Mouse (Mus musculus): ENCODE results near the gene Gm20498.

Gene Gm20498

GRCm38 (mm10) chr12:81331937-81332874 lies 200.5 kb downstream of the Gm20498 start:
- no peak for DNase-seq

GRCm38 (mm10) chr12:81331046-81331638 lies 201.6 kb downstream of the Gm20498 start:
- DNase-seq: no peak

GRCm38 (mm10) chr12:81324991-81325390 lies 207.7 kb downstream of the Gm20498 start:
- DNase-seq: no peak

- no peak for DNase-seq
These were observed 208.6 kb downstream of the Gm20498 start for GRCm38 (mm10) chr12:81324116-81324515.

DNA sequence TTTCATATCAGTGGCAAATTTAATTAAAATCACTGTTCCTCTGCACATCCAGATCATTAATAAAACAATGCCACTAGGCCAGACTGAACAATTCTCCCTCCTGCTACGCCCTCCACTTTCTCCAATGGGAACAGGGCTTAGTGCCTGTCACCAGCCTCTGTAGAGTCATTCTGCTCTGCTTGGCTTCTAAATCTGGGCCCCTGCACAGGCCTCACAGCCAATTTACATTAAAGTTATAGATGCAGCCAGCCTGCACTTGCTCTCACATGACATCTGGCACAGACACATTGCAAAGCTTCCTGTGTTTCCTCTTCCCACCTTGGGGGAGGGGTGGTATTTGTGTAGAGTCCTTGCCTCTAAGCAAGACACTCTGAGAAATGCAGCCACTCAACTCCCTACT lies 211.7 kb downstream of the Gm20498 start:
- no peak for DNase-seq

- no peak for DNase-seq
These were observed 214.9 kb downstream of the Gm20498 start for GRCm38 (mm10) chr12:81317811-81318210.

- no peak for DNase-seq
These were observed 216.8 kb downstream of the Gm20498 start for GRCm38 (mm10) chr12:81315953-81316352.

Data from kidney, postnatal 25 days (tissue).